Mouse (Mus musculus): Measurements from ENCODE around the gene Adm2.

Gene Adm2

DNA sequence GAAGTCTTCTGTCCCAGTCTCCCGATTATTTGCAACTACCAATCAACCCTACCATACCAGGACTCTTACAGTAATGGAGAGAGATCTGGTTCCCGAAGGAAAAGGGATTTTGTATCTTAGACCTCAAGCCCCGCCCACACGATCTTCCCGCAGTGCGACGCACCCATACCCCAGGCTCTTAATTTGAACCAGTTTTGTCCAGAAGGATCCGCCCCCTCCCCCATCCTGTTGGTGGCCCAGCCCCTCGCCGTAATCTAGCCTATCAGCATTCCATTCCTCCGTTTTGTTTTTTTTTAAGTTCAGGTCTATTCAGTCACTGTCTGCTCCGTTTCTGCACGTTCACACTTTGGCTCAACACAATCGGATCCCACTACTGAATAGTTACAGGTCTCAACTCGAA lies 33.9 kb downstream of the Adm2 start:
- peak; percentile 84 for DNase-seq (ENCODE audit: low spot score)

DNA sequence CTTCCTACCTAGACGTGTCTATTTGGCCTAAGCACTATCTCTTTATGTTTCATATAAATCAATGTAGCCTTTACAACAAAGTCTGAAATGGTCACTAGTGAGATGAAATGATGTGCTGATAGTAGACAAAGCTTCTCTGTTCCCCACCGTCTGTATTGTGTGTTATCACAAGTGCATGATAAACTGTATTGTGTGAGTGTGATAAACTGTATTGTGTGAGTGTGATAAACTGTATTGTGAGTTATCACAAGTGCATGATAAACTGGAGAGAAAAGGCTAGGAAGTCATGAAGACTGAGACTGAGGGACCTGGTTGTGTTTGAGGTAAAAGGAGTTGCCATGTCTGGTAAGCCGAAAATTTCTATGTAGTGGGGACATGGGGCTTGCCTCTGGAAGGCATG lies 36.3 kb downstream of the Adm2 start:
- no peak for DNase-seq (ENCODE audit: low spot score)

DNA sequence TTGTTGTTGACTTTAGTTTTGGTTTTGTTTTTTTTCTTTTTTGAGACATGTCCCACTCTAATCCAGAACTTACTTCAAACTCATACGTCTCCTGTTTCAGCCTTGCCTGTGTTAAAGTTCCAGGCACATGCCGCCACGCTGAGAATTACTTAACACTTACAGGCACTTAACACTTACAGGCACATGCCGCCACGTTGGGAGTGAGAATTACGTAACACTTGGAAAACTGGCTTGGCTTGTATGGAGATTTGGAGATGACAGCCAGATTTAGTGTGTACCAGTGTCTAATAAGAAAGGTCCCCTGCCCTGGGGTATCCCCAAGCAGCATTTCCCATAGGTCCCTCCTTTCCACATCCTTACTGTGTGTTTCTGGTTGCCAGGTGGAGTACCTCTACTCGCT lies 40.5 kb downstream of the Adm2 start:
- DNase-seq (ENCODE audit: low spot score) = no peak

DNA sequence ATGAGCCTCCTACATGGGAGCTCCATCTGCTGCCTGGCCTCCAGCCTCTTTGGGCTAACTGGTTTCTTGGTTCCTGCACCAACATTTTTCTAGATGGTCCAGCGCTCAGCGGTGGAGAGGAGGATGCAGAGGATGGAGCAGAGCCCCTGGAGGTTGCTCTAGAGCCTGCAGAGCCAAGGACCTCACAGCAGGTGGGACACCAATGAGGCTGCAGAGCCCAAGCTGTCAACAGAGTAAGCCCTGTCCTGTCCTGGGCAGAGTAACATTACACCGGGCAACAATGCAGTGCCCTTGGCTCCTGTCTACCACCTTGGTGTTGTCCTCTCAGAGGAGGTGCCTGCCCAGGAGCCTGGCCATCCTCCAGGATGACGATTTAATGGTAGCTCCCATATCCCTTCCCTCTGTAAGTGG lies 42.6 kb downstream of the Adm2 start:
- DNase-seq (ENCODE audit: low spot score) = no peak

- DNase-seq (ENCODE audit: low spot score) = no peak
Measured at GRCm38 (mm10) chr15:89372068-89372467, 49.5 kb downstream of the Adm2 start.

DNA sequence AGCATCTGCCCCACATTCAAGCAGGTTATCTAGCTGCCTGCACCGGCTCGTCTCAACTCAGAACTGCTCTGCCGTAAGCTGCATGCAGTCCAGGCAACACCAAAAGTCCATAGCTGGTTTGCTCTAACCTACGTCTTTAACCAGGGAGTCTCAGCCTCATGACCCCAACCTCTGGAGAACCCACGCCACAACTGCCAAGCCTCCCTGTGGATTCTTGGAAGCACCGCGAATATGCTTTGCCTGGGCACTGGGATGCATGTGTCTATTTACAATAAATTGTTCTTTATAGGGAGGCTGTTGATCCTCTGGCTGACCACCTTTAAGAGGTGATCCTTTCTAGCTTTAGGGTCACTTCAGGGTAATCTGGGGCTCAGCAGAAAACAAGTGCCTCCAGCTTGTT lies 50.0 kb downstream of the Adm2 start:
- no peak for DNase-seq (ENCODE audit: low spot score)

- peak; percentile 83 for DNase-seq (ENCODE audit: low spot score)
Measured at GRCm38 (mm10) chr15:89373027-89373761, 50.7 kb downstream of the Adm2 start.

DNA sequence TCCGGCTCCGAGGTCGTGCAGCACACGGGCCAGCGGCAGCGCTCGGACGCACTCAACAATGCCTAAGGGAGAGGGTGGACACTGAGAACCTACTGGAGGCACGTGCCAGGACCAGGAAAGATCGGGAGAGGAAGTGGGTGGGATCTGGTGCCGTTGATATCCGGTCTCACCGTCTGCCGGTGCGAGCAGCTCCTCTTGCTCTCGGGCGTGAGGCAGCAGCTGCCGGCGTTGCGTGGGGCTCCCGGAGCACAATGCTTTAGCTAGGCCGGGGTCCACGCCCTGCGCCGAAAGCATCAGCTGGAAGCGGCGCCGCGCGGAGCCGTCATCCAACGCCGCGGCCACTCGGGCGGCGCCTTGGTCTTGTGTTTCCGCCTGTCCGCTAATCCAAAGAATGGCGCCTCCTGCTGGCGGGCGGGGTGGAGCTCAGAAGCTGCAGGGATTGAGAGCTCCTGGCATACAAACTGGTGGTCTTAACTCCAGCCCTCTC lies 51.3 kb downstream of the Adm2 start, which contains the start of gene Sco2:
Sco2 (minus strand) TSS at position 85 of the 487 bp plus-strand sequence.
- peak; percentile 89 for DNase-seq (ENCODE audit: low spot score)

All from testis, postnatal 14 days (tissue).